Comparison of ENCODE assay signal across 18 mouse cellular contexts in genomic region chr6:28399791-28400190, GRCm38 (mm10). TPM values are rescaled to one million over a fixed set of nuclear protein-coding genes. Genes with fewer than 3 reads are reported as not detected.
DNase-seq lines count a peak whose midpoint lies in the region; TF ChIP-seq lines count a peak whose summit lies in the region.
"Had no signal": no experiment of that assay in that cellular context is flagged by ENCODE, and none has a peak within 500 bp of the region (broad histone marks: within the 10 kb centered on the region; RNA-seq: fewer than 3 reads in every experiment).

No protein-coding gene starts in this region.

- no peak for TF ChIP-seq CTCF in cerebellum, adult 2 months (IDR thresholded peaks at IDR 0.05; ENCODE audit: borderline replicate concordance, insufficient read depth, low read depth, low read length)

- TF ChIP-seq POLR2A in cerebellum, adult 2 months (IDR thresholded peaks at IDR 0.05; ENCODE audit: borderline replicate concordance, insufficient read depth, low read length) = no peak

- WGBS in cerebellum, adult 2 months = 97% methylated on average over 4 of the region's 4 CpGs

- no peaks in the 10 kb centered on the region; the same call in 1 of the 2 replicates for H3K27me3 ChIP-seq in cerebellum, adult 2 months (ENCODE audit: control insufficient read depth, insufficient read depth, low read length)

- no peak overlapping the region for H3K4me3 ChIP-seq in cerebellum, adult 2 months (replicated peaks; ENCODE audit: insufficient read depth, low read depth, low read length)
- H3K4me3 ChIP-seq: embryonic facial prominence, embryonic 12.5 days; limb, embryonic 15.5 days; megakaryocyte, embryonic 14.5 days; stomach, embryonic 15.5 days had no signal

- no peak overlapping the region for H3K27ac ChIP-seq in cerebellum, adult 2 months (ENCODE audit: insufficient read depth, low read length)
- H3K27ac ChIP-seq: embryonic facial prominence, embryonic 12.5 days; limb, embryonic 15.5 days; stomach, embryonic 15.5 days had no signal

- DNase-seq in cerebellum, postnatal 14 days = peak; percentile 13 to 25
- DNase-seq in cerebellum, adult 2 months = no peak
- DNase-seq in lung, postnatal 36 days = peak; percentile 21
- no peak for DNase-seq in lung, postnatal 4 days
- peak; percentile 38 for DNase-seq in NIH3T3 (ENCODE audit: low read depth)
- DNase-seq in naive thymus-derived CD4-positive, alpha-beta T cell, adult 2 months (ENCODE audit: low read depth) = peak; percentile 60
- DNase-seq in layer of hippocampus, adult 11-12 months (ENCODE audit: low spot score) = no peak
- no peak for DNase-seq in embryo, embryonic 9.5 days (ENCODE audit: extremely low spot score)
- DNase-seq: adrenal gland, adult 2 months; cerebellum, adult 8-10 months; kidney, adult 11 months; right cerebral cortex, postnatal 25 days had no signal

- H3K4me1 ChIP-seq in cerebellum, adult 2 months (ENCODE audit: control insufficient read depth, insufficient read depth, low read length) = no peaks in the 10 kb centered on the region
- H3K4me1 ChIP-seq: embryonic facial prominence, embryonic 12.5 days; stomach, embryonic 15.5 days had no signal

RNA-seq across cellular contexts. Expression of gene Zfp800, which starts 2.0 kb away (rescaled TPM):
- 7.7 and 10.6 TPM in 2 replicates for polyA plus RNA-seq in cerebellum, adult 2 months (2012; rRNA removed)

RNA-seq across cellular contexts. Expression of gene Arf5, which starts 23.6 kb away (rescaled TPM):
- polyA plus RNA-seq in cerebellum, adult 2 months (2012; rRNA removed) = 344 and 372 TPM in 2 replicates

RNA-seq across cellular contexts. Expression of gene Fscn3, which starts 27.8 kb away (rescaled TPM):
- 0.08 and 0.11 TPM in 2 replicates for polyA plus RNA-seq in cerebellum, adult 2 months (2012; rRNA removed)
- polyA plus RNA-seq: adrenal gland, adult 2 months; embryonic facial prominence, embryonic 12.5 days; forebrain, embryonic 16.5 days; limb, embryonic 15.5 days; stomach, embryonic 15.5 days had no signal

RNA-seq across cellular contexts. Expression of gene Gcc1, which starts 28.4 kb away (rescaled TPM):
- 12.4 and 13.0 TPM in 2 replicates for polyA plus RNA-seq in cerebellum, adult 2 months (2012; rRNA removed)

RNA-seq across cellular contexts. Expression of gene Pax4, which starts 49.4 kb away (rescaled TPM):
- not detected in 2 replicates for polyA plus RNA-seq in cerebellum, adult 2 months (2012; rRNA removed)
- polyA plus RNA-seq: adrenal gland, adult 2 months; embryonic facial prominence, embryonic 12.5 days; gonadal fat pad, adult 2 months; limb, embryonic 15.5 days had no signal

Comparison
In these comparisons a context has a peak if more than half of its experiments do, and no peak if none do; other contexts are left out.
1. DNase-seq: peak in cerebellum, postnatal 14 days (2 of 2), lung, postnatal 36 days (single experiment), NIH3T3 (single experiment) and naive thymus-derived CD4-positive, alpha-beta T cell, adult 2 months (single experiment); none in cerebellum, adult 2 months (0 of 2), lung, postnatal 4 days (0 of 2), layer of hippocampus, adult 11-12 months (single experiment) and embryo, embryonic 9.5 days (single experiment).